Mouse (Mus musculus): ENCODE measurements around the gene Gpld1.

Gpld1 gene

GRCm38 (mm10) chr13:24942512-24943282 is at the start of gene Gpld1:
Gene Gpld1 (plus strand): TSS chr13:24943152.
- CTCF ChIA-PET = interaction anchor here (0.6 kb wide), 1 partner anchor 24 kb away, joined by 6 read pairs; no protein-coding TSS in a partner anchor

DNA sequence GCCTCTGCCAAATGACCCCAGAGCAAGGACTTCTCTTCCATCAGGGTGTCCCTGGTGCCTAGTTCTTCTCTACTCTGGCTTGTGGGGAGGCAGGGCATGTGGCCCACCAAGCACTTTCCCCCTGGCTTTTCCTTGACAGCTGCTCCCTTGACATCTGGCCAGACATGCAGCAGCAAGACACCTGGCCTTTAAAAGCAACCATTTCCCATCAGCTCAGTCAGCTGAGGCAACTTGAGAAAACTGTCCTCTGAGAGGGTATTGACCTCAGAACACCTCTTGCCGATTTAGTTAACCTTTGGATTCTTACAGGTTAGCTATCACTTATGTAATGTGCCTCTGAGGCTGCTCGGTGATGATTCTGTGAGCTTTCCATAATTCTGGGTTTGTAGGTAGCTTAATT is 49.1 kb upstream of the Gpld1 start:
- CTCF ChIA-PET = no interaction called here

DNA sequence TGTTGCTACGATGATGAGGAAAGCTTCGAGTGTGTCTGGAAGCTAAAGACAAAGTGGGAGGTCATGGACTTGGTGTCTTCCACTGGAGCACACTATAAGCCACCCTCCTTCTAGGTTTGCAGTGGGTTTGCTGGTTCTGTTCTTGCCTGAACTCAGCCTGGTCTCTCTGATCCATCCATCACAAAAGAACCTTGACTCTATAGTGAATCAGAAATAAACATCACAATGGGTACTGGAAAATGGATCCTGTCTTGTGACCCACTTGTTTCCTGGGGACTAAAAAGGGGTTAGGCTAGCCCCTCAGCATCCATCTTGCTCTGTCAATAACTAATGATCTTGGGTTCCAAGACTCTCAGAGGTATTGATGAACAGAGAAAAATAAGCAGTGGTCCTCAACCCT is 41.0 kb upstream of the Gpld1 start:
- CTCF ChIA-PET = no interaction called here

GRCm38 (mm10) chr13:24903412-24903811 is 39.5 kb upstream of the Gpld1 start:
- CTCF ChIA-PET = no interaction called here

DNA sequence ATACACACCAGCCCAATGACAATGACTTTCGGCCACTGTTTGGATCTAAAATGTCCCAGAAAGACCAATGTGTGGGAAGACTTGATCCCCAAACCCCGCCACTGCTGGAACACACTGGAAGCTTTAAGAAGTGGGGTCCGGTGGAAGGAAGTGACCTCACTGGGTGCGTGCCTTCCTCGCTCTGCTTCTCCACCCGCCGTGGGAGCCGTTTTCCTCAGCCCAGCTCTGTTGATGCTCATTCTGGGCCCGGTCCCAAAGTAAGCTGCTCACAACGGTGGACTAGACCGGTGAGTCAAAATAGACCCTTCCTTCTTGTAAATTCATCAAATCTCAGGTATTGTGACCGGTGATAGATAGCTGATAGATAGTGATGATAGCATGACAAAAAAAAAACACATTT is 37.5 kb upstream of the Gpld1 start:
- CTCF ChIA-PET = no interaction called here

DNA sequence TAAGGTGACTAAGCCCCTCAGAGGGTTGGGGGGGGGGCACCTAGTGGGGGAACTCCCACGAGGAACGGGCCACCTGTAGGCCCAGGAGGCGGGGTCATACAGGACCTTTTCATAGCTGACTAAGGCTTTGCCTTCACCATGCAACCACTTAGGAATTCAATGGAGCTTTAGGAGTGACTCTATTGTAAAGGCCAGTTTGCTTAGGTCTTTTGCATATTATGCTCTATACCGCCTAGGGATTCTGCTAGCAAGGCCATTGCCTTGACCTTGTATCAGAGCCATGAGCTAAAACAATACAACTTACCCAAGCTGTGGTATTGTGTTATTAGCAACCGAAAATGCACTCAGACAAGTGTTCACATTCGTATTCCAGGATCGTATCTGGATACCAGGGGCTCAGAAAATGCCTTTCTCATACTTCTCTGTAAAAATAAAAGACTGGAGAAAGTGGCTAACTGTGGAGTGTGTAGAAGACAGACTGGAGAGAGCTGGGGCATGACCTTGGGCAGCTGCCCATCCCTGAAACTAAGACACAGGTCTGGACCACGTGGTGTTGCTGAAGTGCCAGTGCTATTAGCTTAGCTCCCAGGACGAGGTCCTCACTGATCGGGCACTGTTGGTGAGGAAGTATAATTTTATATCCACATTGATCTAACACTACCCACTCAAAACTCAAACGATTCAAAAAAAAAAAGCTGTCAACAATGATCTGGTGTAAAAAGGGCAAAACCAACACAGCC is 36.0 kb upstream of the Gpld1 start:
- CTCF ChIA-PET = no interaction called here

DNA sequence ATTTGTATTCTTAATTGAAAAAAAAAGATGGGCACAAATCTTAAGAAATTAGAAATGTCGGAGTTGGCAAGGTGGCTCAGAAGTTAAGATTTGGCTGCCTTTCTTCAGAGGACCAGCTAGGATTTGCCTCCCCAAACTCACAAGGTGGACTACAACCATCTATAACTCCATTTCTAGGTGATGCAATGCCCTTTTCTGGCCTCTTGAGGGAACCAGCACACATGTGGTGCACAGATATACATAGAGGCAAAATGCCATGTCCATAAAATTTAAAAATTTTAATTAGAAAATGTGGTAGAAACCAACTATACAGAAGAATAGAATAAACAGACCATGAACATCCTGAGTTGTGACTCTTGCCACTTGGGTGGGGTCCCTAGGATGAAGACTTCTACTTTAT is 33.8 kb upstream of the Gpld1 start:
- CTCF ChIA-PET = no interaction called here

- CTCF ChIA-PET = no interaction called here
These were observed 29.4 kb upstream of the Gpld1 start for GRCm38 (mm10) chr13:24913576-24913975.

DNA sequence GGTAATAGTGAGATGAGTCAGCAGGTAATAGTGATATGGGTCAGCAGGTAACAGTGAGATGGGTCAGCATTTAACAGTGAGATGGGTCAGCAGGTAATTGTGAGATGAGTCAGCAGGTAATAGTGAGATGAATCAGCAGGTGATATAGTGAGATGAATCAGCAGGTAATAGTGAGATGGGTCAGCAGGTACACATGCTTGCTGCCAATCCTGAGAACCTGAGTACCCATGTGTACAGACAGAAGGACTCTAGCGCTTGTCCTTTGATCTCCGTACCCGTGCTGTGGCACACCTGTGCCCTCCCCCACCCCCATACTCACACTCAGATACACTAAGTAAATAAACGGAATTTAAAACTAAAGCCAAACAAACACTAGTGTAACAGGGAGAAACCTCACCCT is 28.0 kb upstream of the Gpld1 start:
- CTCF ChIA-PET = interaction anchor here (0.6 kb wide), 1 partner anchor 40 kb away, joined by 3 read pairs; no protein-coding TSS in a partner anchor

DNA sequence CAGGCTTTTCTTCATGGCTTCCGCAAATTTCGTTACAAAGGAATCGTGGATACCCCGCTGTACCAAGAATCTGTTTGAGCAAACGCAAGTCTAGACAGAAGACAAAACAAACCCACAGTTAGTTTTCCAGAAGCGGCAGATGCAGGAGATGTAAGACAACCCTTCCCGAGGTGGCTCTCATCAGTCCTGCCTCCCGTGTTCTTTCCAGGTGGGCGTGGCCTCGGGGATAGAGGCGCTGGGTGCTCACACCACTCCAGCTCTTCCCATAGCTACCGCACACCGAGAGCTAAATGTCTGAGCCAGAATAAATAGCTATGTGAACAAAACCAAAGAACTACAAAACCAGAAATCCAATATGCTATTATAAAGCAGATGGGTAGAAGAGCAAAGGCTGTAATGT is 27.1 kb upstream of the Gpld1 start:
- CTCF ChIA-PET = no interaction called here

GRCm38 (mm10) chr13:24920333-24920977 is 22.5 kb upstream of the Gpld1 start:
- CTCF ChIA-PET = interaction anchor here (0.5 kb wide), 1 partner anchor 55 kb away, joined by 3 read pairs; no protein-coding TSS in a partner anchor

DNA sequence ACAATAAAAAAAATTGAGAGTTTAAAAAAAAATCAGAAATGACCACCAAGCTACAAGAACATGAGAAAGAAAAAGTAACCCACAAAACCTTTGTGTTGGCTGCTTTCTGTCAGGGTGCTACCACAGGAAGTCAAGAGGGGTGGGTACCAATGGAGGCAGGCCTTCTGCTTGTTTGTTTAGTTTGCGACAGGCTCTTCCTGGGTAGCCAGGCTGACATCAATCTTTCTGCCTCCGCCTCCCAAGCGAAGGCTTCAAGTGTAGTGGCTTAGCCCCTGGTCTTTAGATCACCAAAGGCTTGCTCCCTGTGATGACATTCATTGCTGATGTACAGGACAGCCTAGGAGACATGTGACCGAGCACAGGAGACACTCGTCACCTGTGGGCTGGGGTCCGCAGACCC is 21.7 kb upstream of the Gpld1 start:
- CTCF ChIA-PET = no interaction called here

DNA sequence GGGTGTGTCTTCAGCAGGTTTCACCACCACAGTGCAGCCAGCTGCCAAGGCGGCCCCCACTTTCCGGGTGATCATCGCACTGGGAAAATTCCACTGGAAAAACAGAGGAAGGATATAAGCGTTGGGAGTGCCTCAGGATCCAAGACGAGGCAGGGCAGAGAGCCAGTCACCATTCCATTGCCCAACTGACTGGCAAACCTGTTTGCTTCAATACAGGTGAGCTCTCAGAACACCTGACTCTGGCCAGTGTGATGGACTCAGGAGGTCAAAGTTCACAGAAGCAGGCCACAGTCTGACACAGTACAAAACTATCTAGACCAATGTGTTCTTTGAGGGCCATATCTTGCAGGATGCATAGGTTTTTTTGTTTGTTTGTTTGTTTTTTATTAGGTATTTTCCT is 19.0 kb upstream of the Gpld1 start:
- CTCF ChIA-PET = interaction anchor here (0.6 kb wide), 1 partner anchor 80 kb away, joined by 3 read pairs; no protein-coding TSS in a partner anchor

DNA sequence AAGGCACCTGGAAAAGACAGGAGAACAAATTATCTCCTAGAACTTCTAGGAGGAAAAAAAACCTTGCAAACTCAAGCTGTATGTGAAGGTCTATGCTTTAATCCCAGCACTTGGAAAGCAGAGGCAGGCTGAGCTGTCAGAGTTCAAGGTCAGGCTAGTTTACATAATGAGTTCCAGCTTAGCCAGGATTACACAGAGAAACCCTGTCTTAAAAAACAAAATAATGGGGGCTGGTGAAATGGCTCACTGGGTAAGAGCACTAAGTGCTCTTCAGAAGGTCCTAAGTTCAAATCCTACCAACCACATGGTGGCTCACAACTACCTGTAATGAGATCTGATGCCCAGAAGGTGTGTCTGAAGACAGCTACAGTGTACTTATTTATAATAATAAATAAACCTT is 12.4 kb upstream of the Gpld1 start:
- CTCF ChIA-PET = interaction anchor here (0.8 kb wide), 1 partner anchor 9 kb away, joined by 4 read pairs; no protein-coding TSS in a partner anchor

- CTCF ChIA-PET = interaction anchor here (0.5 to 0.6 kb wide), 2 partner anchors 13 to 843 kb away, joined by 3 to 5 read pairs; no protein-coding TSS in a partner anchor
These were observed 9.8 kb upstream of the Gpld1 start for GRCm38 (mm10) chr13:24933199-24933598.

- CTCF ChIA-PET = interaction anchor here (0.9 kb wide), 1 partner anchor 240 kb away, joined by 3 read pairs; no protein-coding TSS in a partner anchor
These were observed 6.2 kb upstream of the Gpld1 start for GRCm38 (mm10) chr13:24936772-24937107.

GRCm38 (mm10) chr13:24937108-24937838 is 5.7 kb upstream of the Gpld1 start, which contains the start of gene Aldh5a1:
Gene Aldh5a1 (minus strand): TSS chr13:24937661.
- CTCF ChIA-PET = interaction anchor here (0.9 kb wide), 1 partner anchor 241 kb away, joined by 3 read pairs; no protein-coding TSS in a partner anchor

DNA sequence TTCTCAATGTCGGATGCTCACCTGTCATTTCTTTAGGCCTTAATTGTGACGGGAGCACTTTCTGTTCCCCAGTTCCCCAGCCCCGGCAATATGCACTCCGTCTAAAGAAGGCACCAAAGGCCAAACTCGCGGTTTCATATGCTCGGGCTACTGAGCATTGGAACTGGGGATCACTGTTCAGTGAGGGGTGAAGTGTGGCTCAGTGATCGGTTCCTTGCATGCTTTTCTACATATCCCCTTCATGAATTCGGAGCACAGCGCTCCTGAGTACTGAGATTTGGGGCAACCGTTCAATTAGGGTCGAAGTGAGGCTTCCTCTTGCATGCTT is 5.1 kb upstream of the Gpld1 start:
- CTCF ChIA-PET = no interaction called here

- CTCF ChIA-PET = no interaction called here
These were observed 4.3 kb upstream of the Gpld1 start for GRCm38 (mm10) chr13:24938683-24939082.

GRCm38 (mm10) chr13:24939472-24939871 is 3.5 kb upstream of the Gpld1 start:
- CTCF ChIA-PET = no interaction called here

- CTCF ChIA-PET = interaction anchor here (0.6 kb wide), 1 partner anchor 23 kb away, joined by 6 read pairs; no protein-coding TSS in a partner anchor
These were observed 351 bp downstream of the Gpld1 start for GRCm38 (mm10) chr13:24943303-24943702.

DNA sequence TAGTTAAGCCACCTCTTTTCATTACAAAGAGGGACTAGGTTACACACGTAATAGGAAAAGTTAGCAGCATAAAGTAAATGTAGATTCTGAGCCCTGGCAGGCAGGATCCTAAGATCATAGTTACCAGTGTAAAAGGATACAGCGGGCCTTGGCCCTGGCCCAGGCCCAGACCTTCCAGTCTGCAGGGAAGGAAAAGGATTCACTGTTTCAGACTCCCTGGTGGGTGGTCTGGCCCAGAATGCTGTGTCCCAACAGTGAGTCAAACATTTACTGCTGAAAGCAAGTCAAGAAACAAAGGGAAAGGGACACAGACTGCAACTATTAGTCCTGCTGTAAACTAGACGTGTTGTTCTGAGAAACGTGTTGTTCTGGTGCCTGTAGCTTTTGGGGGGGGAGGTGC is 2.6 kb downstream of the Gpld1 start:
- CTCF ChIA-PET = interaction anchor here (0.6 kb wide), 2 partner anchors 13 to 234 kb away, joined by 3 to 8 read pairs; no protein-coding TSS in a partner anchor

Measured in spleen, embryonic (tissue).